Mouse (Mus musculus): ENCODE results near the gene Dmwd.
"Not testable (repeated sequence)": the region's sequence is repeated elsewhere in the genome, so short reads cannot be mapped to it uniquely, and the experiment has no call there.

Dmwd gene

DNA sequence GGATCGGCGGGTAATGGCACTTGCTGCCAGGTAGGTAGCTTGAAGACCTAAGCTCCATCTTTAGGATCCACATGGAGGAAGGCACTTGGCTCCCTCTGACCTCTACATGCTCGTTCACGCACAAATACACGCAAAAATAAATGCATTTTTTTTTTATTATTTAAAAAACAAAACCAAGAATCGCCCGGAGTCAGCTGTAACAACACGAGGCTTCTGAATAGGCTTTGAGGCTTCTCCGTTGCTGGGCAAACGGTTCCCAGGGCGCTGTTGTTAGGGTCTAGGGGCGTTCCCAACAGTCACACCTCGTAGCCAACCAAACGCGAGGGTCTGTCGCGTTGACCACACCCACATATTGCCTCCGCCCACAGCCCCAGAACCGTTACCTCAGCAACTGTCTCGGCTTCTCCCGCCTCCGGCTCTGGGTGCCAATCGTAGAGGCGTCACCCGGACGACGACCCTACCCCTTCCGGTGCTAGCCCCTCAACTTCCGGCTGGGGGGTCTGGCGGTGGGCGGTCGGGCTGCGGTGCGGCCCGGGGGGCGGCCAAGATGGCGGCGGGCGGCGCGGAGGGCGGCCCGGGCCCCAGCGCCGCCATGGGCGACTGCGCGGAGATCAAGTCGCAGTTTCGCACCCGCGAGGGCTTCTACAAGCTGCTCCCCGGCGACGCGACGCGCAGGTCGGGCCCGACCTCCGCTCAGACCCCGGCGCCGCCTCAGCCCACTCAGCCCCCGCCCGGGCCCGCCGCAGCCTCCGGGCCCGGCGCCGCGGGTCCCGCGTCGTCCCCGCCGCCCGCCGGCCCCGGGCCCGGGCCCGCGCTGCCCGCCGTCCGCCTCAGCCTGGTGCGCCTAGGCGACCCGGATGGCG is at the start of gene Dmwd:
Dmwd (plus strand) TSS at position 505 of the 863 bp plus-strand sequence.
- DNase-seq = peak; percentile 91

DNA sequence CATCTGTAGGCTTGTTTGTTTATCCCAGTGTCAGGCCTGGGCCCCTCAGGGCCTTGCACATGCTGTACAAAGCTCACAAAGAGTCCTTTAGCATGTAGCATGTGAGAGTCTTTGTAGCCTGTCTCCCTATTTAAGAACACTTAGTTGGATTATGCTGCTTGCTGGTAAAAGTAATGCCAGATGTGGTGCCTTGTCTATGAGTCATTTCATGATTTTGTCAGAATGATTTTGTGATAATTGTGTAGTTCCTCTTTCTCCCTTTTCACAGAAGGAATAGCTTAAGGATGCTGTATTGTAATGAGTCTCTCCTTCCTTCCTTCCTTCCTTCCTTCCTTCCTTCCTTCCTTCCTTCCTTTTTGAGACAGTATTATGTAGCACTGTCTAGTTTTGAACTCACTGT is 48.0 kb upstream of the Dmwd start:
- no peak for DNase-seq

GRCm38 (mm10) chr7:19029084-19029653 is 46.9 kb upstream of the Dmwd start:
- peak; percentile 70 for DNase-seq

DNA sequence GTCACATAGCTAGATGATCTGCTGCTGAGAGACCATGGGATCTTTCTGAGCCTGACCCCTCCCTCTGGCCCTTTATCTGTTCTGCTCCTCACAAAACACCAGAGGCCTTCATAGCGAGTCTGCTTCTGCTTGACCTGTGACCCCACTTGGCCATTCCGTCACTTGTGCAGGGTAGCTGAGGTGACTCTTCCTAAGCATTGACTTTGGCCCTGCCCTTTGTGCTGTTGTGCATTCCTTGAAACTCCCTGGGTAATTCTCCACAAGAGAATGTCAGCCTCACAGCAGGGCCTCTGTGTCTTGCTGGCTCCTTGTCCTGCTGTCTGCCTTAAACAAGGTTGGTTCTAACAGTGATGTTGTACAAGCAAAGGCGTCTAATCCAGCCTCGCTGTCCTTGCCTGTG is 44.4 kb upstream of the Dmwd start:
- no peak for DNase-seq

- DNase-seq = no peak
These were observed 31.4 kb upstream of the Dmwd start for GRCm38 (mm10) chr7:19044616-19045015.

- DNase-seq = no peak
These were observed 29.5 kb upstream of the Dmwd start for GRCm38 (mm10) chr7:19046286-19047069.

DNA sequence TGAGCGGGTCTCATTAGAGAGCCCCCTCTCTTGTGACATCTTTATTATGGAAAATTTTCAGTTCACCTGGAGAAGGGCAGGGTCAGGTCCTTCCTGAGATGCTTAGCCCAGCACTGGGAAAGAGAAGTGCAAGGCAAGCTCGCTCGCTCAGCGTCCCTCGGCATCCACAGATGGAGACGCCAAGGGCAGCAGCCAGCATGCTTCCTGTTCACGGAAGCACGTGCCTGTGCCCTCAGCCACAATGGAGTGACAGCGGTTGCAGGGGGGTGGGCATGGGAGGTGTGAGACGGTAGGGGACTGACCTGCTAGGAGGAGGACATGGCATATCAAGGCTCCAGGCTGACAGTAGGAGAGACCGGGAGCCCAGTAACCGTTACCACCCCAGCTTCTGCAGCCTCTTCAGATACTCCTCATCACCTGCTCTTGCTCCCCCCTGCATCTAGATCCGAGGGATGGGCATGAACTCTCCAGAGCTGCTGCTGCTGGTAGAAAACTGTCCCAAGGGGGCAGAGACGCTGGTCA is 28.0 kb upstream of the Dmwd start:
- no peak for DNase-seq

DNA sequence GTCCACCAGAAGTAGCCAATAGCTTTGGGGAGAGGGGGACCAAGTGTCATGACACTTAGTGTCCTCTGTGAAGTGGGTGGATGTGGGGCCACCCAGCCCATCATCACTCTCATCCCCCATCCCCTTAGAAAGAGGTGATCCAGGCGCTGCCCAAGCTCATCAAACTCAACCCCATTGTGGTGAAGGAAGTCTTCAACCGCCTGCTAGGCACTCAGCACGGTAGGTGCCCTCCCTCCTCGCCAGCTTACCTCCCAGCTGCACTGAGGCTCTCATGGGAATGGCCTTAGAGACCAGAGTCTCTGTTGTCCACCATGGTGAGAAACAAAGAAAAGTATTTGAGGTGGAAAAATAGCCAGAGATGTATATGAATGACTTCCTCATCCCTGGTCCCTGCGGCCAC is 26.8 kb upstream of the Dmwd start:
- DNase-seq = no peak

DNA sequence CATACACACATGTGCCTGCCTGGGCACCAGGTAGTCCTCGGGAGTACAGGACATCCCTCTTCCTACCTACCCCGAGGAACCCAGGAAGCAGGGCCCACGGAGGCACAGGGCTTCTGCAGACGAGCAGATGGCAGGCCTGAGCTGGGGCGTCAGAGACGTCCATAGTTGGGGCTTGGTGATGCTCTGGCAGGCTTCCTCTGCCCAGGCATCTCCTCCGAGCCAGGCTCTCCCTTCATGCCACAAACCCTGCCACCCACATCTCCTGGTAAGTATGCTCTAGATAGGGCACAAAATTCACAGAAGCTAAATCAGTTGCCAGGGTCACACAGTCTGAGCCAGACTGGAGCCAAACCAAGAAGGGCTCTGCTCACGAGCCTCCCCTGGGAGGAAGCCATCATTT is 25.9 kb upstream of the Dmwd start:
- no peak for DNase-seq

DNA sequence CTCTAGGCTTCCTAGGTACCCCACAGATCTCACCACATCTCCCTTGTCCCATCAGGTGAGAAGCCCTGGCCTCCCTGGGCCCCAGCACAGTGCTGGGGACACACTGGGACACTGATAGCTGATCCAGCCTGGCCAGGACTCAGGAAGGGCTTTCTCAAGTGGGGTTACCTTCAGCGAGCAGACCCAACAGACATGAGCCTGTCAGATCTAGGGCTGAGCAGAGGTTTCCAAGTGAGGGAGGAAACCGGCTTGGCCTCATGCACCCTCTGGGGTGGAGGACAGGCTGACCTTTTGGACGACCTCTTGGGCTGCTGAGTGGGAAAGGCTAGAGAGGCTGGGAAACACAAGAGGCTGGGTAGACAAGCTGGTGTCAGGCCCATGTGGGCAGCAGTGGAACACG is 24.9 kb upstream of the Dmwd start:
- no peak for DNase-seq

GRCm38 (mm10) chr7:19052345-19053135 is 23.5 kb upstream of the Dmwd start:
- DNase-seq = no peak

GRCm38 (mm10) chr7:19053136-19053532 is 22.9 kb upstream of the Dmwd start:
- no peak for DNase-seq

DNA sequence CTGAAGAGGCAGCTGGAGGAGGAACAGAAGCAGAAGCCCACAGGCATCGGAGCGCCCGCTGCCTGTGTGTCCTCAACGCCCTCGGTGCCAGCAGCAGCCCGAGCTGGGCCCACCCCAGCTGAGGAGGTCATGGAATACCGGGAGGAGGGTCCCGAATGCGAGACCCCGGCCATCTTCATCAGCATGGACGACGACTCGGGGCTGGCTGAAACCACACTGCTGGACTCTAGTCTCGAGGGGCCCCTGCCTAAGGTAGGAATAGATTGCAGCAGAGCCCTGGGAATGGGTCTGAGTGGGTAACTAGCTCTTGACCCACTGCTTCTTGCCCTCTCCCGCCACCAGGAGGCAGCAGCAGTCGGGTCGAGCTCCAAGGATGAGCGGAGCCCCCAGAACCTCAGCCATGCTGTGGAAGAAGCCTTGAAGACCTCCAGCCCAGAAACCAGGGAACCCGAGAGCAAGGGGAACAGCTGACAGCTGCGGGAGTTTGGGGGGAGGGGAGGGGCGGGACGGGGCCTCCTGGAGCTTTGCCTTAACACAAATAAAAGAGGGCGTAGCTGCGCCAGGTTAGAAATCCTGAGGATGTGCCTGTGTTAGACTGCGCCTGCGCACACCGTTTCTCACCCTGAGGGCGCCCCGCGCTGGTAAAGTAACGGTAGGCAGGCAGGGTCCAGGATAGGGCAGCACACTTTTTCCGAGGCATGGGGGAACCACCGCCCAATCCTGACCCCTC is 21.8 kb upstream of the Dmwd start, which contains the start of gene Rsph6a:
Rsph6a (plus strand) TSS at position 644 of the 730 bp plus-strand sequence.
- peak; percentile 37 for DNase-seq

GRCm38 (mm10) chr7:19054777-19055076 is 21.3 kb upstream of the Dmwd start:
- DNase-seq = no peak

GRCm38 (mm10) chr7:19055108-19055507 is 20.9 kb upstream of the Dmwd start:
- no peak for DNase-seq

DNA sequence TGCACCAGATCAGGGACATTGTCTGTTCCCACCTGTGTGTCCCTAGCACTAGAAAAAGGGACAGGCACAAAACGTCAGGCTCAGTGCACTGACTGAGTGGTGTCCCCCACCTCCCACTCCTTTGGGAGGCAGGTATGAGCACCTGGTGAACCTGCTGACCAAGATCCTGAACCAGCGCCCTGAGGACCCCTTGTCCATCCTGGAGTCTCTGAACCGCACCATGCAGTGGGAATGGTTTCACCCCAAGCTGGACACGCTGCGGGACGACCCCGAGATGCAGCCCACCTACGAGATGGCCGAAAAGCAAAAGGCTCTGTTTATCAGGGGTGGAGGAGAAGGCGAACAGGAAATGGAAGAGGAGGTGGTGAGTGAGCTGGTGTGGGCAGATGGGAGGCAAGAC is 18.6 kb upstream of the Dmwd start:
- no peak for DNase-seq

GRCm38 (mm10) chr7:19065896-19066295 is 10.1 kb upstream of the Dmwd start:
- DNase-seq = no peak

DNA sequence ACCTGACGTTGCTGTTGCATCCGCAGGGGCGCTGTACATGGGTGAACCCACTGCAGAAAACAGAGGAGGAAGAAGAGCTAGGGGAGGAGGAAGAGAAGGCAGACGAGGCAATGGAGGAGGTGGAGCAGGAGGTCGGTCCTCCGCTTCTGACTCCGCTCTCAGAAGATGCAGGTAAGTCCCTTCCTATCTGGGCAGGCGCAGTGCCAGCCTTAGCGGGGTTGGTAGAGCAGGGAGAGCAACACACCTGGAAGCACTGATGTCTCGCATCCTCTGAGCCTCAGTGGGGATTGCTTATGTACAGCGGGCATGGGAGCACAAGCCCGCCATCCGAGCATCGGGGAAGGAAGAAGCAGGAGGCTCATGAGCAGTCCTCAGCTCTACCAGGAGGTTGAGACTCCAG is 9.0 kb upstream of the Dmwd start:
- no peak for DNase-seq

- no peak for DNase-seq
These were observed 8.1 kb upstream of the Dmwd start for GRCm38 (mm10) chr7:19067935-19068334.

- peak; percentile 79 for DNase-seq
These were observed 7.3 kb upstream of the Dmwd start for GRCm38 (mm10) chr7:19068707-19069106.

DNA sequence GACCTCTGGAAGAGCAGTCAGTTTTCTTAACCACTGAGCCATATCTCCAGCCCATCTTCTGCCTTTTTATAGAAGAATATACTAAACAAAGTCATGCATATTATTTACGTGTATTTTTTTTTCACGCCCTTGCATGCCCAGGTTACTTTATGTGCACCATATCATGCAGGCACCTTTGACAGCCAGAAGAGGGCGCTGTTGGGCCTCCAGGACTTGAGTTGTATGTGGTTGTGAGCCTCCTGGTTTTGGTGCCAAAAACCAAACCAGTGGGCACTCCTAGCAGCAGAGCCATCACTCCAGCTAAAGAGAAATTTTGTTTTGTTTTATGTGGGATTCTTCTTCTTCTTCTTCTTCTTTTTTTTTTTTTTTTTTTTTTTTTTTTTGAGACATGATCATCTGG is 6.5 kb upstream of the Dmwd start:
- no peak for DNase-seq

DNA sequence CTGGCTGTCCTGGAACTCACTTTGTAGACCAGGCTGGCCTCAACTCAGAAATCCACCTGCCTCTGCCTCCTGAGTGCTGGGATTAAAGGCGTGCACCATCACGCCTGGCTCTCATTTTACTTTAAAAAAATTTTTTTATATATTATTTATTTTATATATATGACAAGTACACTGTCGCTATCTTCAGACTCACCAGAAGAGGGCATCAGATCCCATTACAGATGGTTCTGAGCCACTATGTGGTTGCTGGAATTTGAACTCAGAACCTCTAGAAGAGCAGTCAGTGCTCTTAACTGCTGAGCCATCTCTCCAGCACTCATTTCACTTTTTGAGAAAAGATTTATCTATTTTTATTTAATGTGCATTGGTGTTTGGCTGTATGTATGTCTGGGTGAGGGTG is 5.0 kb upstream of the Dmwd start:
- DNase-seq = not testable (repeated sequence)

All from thymus, postnatal 25 days (tissue).